ENCODE assay signal across 25 mouse cellular contexts in genomic region chr9:30577243-30577642, GRCm38 (mm10).
"Had no signal": no experiment of that assay in that cellular context is flagged by ENCODE, and none has a peak within 500 bp of the region (broad histone marks: within the 10 kb centered on the region; RNA-seq: fewer than 3 reads in every experiment).

No protein-coding gene starts in this region.

- H3K9me3 ChIP-seq: limb, embryonic 10.5 days; limb, embryonic 13.5 days; liver, embryonic 12.5 days; liver, embryonic 15.5 days; lung, embryonic 15.5 days; midbrain, embryonic 10.5 days; midbrain, embryonic 13.5 days had no signal

- ATAC-seq: liver, embryonic 12.5 days; midbrain, embryonic 13.5 days; midbrain, embryonic 16.5 days had no signal

- H3K9ac ChIP-seq: limb, embryonic 13.5 days; liver, embryonic 12.5 days; liver, embryonic 15.5 days; lung, embryonic 15.5 days; midbrain, embryonic 13.5 days had no signal

- H3K4me1 ChIP-seq: liver, embryonic 12.5 days; liver, embryonic 15.5 days; megakaryocyte, embryonic 14.5 days had no signal

- H3K27ac ChIP-seq: kidney, postnatal 0 days; layer of hippocampus, adult 2 months; limb, embryonic 10.5 days; limb, embryonic 13.5 days; liver, embryonic 12.5 days; liver, embryonic 15.5 days; lung, embryonic 15.5 days; midbrain, embryonic 10.5 days; midbrain, embryonic 13.5 days; stomach, postnatal 0 days had no signal

- H3K4me3 ChIP-seq: layer of hippocampus, adult 2 months; limb, embryonic 10.5 days; limb, embryonic 13.5 days; liver, embryonic 12.5 days; liver, embryonic 15.5 days; lung, embryonic 15.5 days; megakaryocyte, embryonic 14.5 days; midbrain, embryonic 10.5 days; midbrain, embryonic 13.5 days; myocyte had no signal

- DNase-seq: kidney, postnatal 25 days; layer of hippocampus, adult 9-11 months; liver; lung, adult 18-20 months; lung, postnatal 10 days; lung, postnatal 36 days; right cerebral cortex, adult 18-20 months; right cerebral cortex, postnatal 14 days; right cerebral cortex, postnatal 4 days; thymus, adult 2 months; thymus, postnatal 14 days; thymus, postnatal 4 days had no signal

- H3K4me2 ChIP-seq: limb, embryonic 13.5 days; liver, embryonic 12.5 days; liver, embryonic 15.5 days; lung, embryonic 15.5 days; midbrain, embryonic 13.5 days had no signal

- H3K36me3 ChIP-seq: limb, embryonic 10.5 days; limb, embryonic 13.5 days; liver, embryonic 12.5 days; liver, embryonic 15.5 days; lung, embryonic 15.5 days; midbrain, embryonic 10.5 days; midbrain, embryonic 13.5 days had no signal

- H3K27me3 ChIP-seq: limb, embryonic 13.5 days; liver, embryonic 12.5 days; liver, embryonic 15.5 days; lung, embryonic 15.5 days; megakaryocyte, embryonic 14.5 days had no signal
